Mouse (Mus musculus) kidney, postnatal 14 days (tissue): ENCODE measurements around the gene Tspan5.
A peak's percentile ranks its signal among the peaks of the same experiment; 100 is the strongest.

Source experiments
- DNase-seq: peaks from one replicate; pipeline ENCODE4 v3.0.0; 2022; ENCODE audit warnings: mixed read lengths

Gene Tspan5

GRCm38 (mm10) chr3:138741649-138742565 lies at the start of gene Tspan5:
Tspan5 (plus strand) TSS chr3:138742195.
- peak; percentile 90 for DNase-seq

DNA sequence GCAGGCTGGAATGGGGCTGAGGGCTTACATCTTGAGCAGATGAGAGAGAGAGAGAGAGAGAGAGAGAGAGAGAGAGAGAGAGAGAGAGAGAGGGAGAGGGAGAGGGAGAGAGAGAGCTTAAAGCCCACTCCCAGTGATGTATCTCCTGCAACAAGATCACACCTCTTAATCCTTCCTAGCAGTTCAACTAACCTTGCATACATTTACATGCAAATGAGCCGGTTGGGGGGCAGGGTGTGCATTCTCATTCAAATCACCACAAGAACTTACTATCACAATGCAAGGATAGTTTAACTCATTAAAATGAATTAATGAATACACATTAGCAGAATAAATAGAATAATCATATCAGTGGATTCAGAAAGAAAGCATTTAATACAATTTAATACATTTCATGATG lies 49.7 kb upstream of the Tspan5 start:
- DNase-seq = no peak

DNA sequence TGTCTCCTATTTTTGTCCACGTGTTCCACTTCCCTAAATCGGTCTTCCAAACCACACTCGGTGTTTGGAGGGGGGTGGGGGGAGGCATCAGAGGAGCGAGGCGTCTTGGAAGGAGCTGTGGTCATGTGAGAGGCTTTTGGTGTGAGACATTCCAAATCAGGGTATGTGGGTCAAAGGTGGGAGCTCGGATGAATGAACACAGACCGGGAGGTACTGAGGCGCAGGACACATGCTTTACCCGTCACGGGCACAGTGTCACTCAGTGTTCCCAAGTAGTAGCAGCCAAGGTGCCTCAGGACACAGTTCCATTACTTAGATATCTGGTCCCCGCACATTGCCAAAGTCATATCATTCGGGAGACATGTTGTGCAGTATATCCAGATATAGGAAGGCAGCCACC lies 38.6 kb upstream of the Tspan5 start:
- peak; percentile 26 for DNase-seq

DNA sequence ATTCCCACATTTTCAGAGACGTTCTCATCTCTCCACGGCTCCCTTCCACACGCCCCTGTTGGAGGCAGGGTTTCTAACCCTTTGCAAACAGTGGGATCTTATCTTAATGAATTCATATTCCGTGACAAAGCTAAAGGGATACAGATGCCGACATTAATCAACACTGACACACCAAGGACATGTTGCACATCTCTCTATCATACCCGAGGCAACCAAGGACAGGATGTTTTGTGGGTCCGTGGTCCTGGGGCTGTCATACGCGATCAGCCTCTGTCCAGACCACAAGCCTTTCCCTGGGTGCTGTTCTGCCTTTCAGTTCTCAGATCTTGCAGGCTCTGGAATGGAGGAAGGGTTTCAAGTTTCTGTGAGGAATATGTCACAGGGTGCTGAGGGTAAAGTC lies 37.5 kb upstream of the Tspan5 start:
- DNase-seq = no peak

GRCm38 (mm10) chr3:138705875-138706274 lies 36.1 kb upstream of the Tspan5 start:
- no peak for DNase-seq

DNA sequence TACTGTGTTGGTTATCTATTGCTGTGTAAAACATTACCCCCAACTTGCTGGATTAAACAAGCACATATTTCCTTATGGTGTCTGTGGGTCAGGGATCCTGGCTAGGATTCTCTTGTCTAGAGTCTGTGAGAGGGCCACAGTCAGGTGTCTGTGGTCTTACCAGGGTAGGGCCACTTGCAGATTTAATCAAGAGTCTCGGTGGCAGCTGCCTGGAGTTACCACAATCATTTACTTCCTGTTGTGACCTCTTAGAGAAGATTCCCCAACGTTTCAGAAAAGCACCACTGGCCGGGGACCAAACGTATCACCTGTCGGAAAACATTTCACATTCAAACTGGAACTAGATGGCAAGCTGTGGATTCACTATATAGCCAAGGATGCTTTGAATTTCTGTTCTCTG lies 32.8 kb upstream of the Tspan5 start:
- no peak for DNase-seq

- DNase-seq = no peak
Measured at GRCm38 (mm10) chr3:138711971-138712370, 30.0 kb upstream of the Tspan5 start.

DNA sequence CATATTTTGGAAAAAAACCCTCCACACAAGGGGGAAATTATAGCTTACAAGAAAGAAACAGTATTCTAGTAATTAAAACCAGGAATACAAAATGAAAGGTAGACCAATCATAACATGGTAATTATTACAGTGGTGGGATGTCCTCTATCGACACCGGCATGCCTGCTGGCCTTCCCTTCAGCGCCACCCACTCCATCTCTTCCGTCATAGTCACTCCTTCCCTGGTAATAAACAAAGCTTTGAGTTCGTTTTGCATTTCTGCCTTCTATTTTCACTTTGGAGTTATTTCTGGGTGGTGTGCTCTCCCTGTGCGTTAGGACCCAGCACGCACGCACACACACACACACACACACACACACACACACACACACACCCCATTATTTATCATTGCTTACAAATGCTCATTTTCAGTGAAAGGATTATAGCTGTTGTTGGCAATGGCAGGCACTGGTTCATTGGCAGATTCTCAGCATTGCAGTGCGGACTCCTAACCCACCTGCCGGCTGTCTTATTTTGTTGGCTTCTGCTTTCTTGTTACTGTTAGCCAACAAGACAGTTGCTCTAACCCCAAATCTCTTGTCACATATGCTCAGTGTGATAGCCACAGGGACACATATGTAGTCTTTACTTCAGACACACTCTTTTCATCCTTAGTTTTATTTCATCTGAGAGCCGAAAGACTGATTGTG lies 29.4 kb upstream of the Tspan5 start:
- DNase-seq = no peak

GRCm38 (mm10) chr3:138713141-138713540 lies 28.9 kb upstream of the Tspan5 start:
- DNase-seq = no peak

- DNase-seq = no peak
Measured at GRCm38 (mm10) chr3:138714788-138715187, 27.2 kb upstream of the Tspan5 start.

GRCm38 (mm10) chr3:138715212-138715611 lies 26.8 kb upstream of the Tspan5 start:
- no peak for DNase-seq

GRCm38 (mm10) chr3:138717040-138717439 lies 25.0 kb upstream of the Tspan5 start:
- no peak for DNase-seq

DNA sequence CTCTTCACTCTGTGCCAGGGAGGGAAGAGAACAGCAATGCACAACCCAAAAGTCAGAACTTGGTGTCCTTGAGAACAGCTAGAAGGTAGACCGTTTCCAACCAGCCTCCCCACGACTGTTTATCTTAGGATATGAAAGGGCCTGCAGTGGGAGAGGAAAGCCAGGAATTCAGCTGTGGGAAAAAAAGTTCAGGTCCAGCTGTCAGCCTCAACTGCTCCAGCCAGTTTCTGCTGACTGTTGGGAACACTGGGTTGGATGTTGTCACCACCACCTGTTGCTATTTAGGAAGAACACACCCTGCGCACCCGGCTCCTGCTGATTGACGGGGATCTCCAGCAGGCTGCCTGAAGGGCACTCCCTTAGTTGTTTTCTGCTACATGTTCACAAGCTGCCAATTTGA lies 19.8 kb upstream of the Tspan5 start:
- no peak for DNase-seq

DNA sequence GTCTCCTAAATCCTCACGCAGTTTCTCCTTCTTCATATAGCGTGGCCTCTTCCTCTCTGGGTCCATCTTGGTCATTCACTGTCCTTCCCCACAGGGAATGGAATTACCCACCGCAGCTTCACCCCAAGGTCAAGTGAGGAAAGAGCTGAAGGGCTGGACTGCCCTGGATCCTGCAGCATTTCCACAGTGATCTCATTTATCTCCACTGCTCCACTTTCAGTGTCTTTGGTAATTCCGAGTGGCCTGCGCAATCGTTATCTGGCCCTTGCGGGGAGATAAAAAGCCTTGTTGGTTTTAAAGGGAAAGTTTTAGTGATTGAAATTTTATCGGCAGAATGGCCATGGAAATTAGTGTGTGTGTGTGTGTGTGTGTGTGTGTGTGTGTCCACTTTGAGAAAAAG lies 14.4 kb upstream of the Tspan5 start:
- no peak for DNase-seq

DNA sequence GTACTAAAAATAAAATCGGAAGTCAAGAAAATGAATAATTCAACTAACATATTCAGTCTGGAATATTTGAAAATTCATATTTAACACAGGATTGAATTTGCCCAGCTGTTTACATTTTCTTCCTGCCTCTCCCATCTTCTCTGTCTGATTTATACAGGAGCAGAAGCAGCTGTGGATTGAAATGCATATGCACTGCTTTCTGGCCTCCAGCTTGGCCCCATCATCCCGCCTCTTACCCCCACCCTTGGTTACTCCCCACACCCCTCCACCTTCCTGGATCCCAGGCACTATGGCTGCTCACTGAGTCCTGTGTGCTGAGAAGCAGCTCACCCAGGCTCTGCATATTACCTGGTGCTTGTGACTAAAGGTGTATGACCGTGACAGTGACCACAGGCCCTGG lies 13.2 kb upstream of the Tspan5 start:
- DNase-seq = no peak

GRCm38 (mm10) chr3:138730812-138731211 lies 11.2 kb upstream of the Tspan5 start:
- no peak for DNase-seq

DNA sequence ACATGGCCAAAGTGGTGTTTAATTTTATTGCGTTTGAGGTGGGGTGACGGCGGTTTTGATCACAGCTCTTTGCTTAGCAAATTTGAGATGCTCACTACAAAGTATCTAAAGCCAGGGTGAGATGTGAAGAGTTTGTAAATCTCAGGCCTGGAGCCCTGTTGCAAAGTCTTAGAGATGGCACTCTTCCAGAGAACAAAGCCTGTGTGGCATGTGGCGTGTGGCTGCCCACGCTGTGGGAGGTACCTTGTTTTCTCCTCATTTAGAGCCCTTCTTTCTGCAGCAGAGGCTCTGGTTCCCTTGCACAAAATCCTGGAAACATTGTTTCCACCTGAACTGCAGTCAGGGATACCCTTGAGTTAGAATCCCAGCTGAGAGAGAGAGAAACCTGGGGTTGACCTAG lies 6.2 kb upstream of the Tspan5 start:
- DNase-seq = no peak

DNA sequence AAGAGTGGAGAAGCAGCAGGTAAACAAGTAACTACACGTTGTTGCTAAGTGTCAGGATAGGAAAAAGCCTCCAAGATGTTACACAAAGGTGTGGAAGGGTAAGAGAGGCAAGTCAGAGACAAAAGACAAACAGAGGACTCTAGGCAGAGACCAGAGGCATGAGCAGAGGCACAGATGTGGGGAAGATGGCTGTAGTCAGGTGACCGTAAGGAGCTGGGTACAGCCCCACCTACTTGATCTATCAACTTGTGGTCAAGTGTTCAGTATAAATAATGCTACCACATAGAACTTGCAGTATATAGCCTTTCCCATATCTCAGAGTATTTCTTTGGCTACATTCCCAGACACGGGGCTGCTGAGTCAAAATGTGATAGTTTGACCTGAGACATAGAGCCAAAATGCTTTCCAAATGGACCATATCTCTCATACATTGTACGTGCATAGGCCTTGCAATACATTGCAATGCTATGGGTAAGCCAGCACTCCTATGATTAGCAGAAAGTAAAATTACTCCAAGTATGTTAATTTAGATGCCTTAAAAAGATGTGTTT lies 2.8 kb upstream of the Tspan5 start:
- no peak for DNase-seq

DNA sequence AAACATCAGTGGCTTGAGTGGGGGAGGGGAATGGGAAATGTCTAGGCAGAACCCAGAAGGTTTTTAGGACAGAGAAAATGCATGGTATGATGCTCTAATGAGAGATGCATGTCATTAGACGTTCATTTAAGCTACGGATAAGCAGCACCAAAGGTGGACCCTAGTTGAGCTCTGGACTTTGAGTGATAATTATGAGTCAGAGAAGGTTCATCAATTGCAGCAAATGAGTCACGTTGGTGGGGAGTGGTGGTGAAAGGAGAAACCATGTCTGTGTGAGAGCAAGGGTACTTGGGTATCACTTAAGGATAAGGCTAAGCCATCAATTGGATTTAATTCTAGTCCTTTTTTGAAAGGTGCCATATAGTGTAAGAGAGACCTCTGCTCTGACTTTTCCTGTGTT lies 1.7 kb upstream of the Tspan5 start:
- DNase-seq = no peak

DNA sequence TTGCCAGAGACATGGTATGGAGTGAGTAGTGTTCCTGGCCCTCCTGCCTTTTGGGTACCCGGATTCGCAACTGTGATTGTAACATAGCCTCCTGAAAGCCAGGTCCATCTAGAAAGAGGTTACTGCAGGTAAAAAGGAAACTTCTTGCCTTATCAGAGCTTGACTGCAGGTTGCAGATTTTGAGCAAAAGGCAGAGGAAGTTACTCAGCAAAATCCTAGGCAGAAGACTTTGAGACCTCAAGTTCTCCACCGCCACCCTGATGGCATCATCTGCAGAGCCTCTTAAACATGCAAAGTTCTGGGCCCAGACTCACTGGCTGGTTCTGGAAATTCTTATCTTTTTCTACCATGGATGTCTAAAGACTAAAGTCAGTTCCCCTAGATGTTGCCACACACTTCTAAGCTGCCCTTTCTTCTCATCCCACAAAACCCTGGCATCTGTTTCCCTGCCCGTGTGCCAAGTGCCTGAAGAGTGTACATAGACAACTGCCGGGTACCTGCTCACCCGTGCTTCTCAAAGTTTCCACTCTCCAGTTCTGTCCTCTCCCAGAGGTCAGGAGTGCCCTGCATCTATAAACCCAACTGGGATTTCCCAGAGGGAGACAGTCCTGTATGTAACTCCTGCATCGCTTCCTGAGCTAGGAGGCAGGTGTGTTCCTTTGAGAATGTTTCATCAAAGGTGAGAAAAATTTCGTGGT lies 1.0 kb upstream of the Tspan5 start:
- no peak for DNase-seq

GRCm38 (mm10) chr3:138742566-138742930 lies 553 bp downstream of the Tspan5 start:
- DNase-seq = peak; percentile 31

GRCm38 (mm10) chr3:138743061-138743671 lies 1.2 kb downstream of the Tspan5 start:
- DNase-seq = peak; percentile 77
